Mouse (Mus musculus): ENCODE results near the gene Gm10097.
A peak's percentile ranks its signal among the peaks of the same experiment; 100 is the strongest.

Gene Gm10097

GRCm38 (mm10) chr10:5085792-5086191 lies 16.8 kb downstream of the Gm10097 start:
- DNase-seq (ENCODE audit: low spot score), result no peak

GRCm38 (mm10) chr10:5086329-5086728 lies 17.3 kb downstream of the Gm10097 start:
- DNase-seq (ENCODE audit: low spot score), result no peak

DNA sequence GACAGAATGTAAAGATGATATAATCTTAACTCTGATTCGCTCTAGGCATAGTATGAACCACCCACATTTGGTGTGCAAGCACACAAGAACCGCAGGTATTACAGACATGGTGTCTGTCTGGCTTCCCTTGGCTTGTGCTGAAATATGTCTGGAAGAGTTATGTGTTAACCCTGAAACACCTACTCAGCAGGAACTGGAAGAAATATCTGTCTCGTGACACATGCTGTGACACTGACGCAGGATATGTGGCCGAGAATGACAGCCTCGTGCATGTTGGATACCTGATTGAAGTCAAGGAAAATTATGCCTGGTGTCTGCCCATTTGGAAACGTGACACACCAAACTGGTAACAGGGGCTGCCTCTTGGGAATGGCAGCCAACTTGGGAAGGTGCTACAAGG lies 18.3 kb downstream of the Gm10097 start:
- DNase-seq (ENCODE audit: low spot score), result no peak

DNA sequence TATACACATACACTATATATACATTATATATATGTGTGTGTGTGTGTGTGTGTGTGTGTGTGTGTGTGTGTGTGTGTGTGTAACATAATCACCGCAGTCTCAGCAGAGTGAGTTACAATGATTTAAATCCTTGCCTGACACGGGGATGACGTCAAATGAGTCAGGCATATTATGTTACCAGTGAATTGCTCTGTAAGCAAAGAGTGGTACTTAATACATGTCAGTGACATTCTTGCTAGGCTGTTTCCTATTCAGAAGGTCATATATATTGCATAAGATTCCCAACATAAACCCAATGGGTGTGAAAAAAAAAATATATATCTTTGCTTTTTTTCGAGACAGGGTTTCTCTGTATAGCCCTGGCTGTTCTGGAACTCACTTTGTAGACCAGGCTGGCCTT lies 20.1 kb downstream of the Gm10097 start:
- DNase-seq (ENCODE audit: low spot score), result no peak

DNA sequence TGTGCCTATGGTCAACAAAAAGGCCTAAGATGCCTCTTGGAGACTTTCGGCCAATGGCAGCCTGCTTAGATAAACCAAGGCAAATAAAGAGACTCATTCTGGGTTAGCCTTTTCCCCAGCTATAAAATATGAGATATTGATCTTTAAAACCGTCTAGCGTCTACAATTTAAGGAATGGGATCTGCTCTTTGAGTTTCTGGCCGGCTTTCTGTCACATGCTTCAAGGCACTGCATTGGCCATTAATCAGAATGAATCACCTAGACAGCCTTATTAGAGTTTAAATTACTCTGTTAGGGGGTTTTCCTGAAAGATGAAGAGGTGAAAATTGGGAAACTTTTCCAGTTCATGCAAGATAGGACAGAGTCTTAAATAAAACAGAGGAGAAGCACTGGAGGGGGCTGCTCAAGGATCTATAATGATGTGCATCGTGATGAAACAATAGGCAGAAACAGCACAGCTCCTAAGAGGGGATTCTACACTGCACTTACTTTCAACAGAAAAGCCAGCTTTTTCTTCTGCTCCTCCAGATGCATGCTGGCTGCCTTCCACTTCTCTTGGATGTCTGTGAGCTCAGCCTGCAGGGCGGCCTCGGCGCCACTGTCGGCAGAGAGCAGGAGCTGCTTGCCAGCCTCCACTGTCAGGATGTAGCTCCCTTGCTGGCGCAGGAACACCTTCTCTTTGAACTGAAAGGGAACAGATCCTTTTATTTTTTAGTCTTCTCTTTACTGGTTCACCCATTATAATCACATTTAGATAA lies 28.2 kb downstream of the Gm10097 start:
- peak; percentile 30 for DNase-seq (ENCODE audit: low spot score)

DNA sequence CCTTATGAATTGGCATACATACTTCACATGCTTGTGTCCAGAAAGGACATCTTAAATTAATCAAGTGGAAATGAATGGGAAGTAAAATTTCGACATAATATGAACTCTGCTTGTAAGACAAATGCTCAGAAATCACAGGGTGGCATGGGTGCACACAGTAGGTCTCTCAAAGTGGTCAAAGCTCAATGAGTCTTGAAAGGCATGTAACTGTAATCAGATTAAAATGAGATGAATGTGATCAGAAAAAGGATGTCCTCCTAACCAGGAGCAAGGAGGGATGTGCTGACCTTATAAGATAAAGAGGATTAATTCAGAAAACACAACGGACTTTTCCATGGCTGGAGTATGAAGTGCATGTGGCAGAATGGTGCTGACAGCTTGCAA lies 28.8 kb downstream of the Gm10097 start:
- DNase-seq (ENCODE audit: low spot score), result no peak

DNA sequence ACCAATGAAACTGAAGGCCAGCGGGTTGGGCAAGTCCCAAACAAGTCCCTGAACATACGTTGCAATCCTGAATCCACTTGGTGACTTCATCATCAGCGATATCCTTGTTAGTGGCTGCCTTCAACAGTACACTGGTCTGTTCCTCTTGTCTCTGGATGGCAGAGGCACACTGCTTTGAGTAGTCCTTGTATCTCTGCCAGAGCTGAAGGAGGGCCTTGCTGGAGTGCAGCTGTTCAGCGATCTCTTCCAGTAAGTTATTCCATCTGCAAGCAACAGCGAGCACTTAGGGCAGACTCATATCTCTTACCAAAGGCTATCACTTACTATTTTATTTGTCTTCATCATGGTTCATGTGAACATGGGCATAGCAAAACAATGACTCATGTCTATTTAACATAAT lies 41.8 kb downstream of the Gm10097 start:
- DNase-seq (ENCODE audit: low spot score), result no peak

GRCm38 (mm10) chr10:5116155-5116554 lies 47.2 kb downstream of the Gm10097 start:
- no peak for DNase-seq (ENCODE audit: low spot score)

DNA sequence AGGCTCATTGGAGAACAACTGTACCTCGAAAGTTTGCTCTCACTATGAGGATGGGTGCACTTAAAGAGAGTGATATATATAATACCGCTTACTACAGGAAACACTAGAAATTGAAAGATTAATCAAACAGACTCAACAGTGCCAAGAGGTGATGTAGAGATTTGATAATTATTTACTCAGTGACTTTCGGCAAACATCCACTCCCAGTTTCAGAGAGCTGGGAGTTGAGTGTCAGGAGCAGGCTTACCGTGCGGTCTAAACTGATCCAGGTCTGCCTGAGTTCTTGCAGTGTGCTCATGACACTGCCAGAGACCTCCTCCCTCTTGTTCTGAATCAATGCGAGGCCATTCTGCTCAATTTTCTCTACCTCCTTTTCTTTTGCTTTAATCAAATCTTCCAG lies 47.7 kb downstream of the Gm10097 start:
- no peak for DNase-seq (ENCODE audit: low spot score)

Data from testis, postnatal 14 days (tissue).